Mouse (Mus musculus): ENCODE measurements around the gene Tsacc.

Gene Tsacc

GRCm38 (mm10) chr3:88239446-88239845 lies 57.4 kb downstream of the Tsacc start:
- DNase-seq (ENCODE audit: low spot score) = no peak

- DNase-seq (ENCODE audit: low spot score) = no peak
Measured at GRCm38 (mm10) chr3:88238866-88239391, 57.9 kb downstream of the Tsacc start.

- no peak for DNase-seq (ENCODE audit: low spot score)
Measured at GRCm38 (mm10) chr3:88237556-88238194, 59.1 kb downstream of the Tsacc start.

- no peak for DNase-seq (ENCODE audit: low spot score)
Measured at GRCm38 (mm10) chr3:88237161-88237555, 59.6 kb downstream of the Tsacc start.

GRCm38 (mm10) chr3:88235616-88236015 lies 61.2 kb downstream of the Tsacc start:
- no peak for DNase-seq (ENCODE audit: low spot score)

GRCm38 (mm10) chr3:88235216-88235615 lies 61.6 kb downstream of the Tsacc start:
- no peak for DNase-seq (ENCODE audit: low spot score)

- DNase-seq (ENCODE audit: low spot score) = no peak
Measured at GRCm38 (mm10) chr3:88234041-88234440, 62.8 kb downstream of the Tsacc start.

GRCm38 (mm10) chr3:88232851-88233649 lies 63.7 kb downstream of the Tsacc start:
- no peak for DNase-seq (ENCODE audit: low spot score)

Measured in c-Kit-positive CD71-positive TER-119-positive erythroid progenitor cells, embryonic 14.5 days (primary cell).